Mouse (Mus musculus): ENCODE measurements around the gene Klrb1f. TPM values are rescaled to one million over a fixed set of nuclear protein-coding genes. Genes with fewer than 3 reads are reported as not detected.
"Not testable (repeated sequence)": the region's sequence is repeated elsewhere in the genome, so short reads cannot be mapped to it uniquely, and the experiment has no call there.

The Klrb1f gene
- polyA plus RNA-seq, 1 experiment: 0.54 TPM

- peak; percentile 28 for DNase-seq (ENCODE audit: low spot score)
These were observed 3.3 kb downstream of the Klrb1f start for GRCm38 (mm10) chr6:129048857-129049473.

- DNase-seq (ENCODE audit: low spot score): no peak
These were observed 4.0 kb downstream of the Klrb1f start for GRCm38 (mm10) chr6:129049596-129050251.

- no peak for DNase-seq (ENCODE audit: low spot score)
These were observed 5.4 kb downstream of the Klrb1f start for GRCm38 (mm10) chr6:129051086-129051485.

GRCm38 (mm10) chr6:129051731-129052130 is 6.0 kb downstream of the Klrb1f start:
- no peak for DNase-seq (ENCODE audit: low spot score)

- no peak for DNase-seq (ENCODE audit: low spot score)
These were observed 10.5 kb downstream of the Klrb1f start for GRCm38 (mm10) chr6:129056237-129056636.

- no peak for DNase-seq (ENCODE audit: low spot score)
These were observed 12.3 kb downstream of the Klrb1f start for GRCm38 (mm10) chr6:129058013-129058412.

GRCm38 (mm10) chr6:129065407-129065806 is 19.7 kb downstream of the Klrb1f start:
- DNase-seq (ENCODE audit: low spot score): no peak

- DNase-seq (ENCODE audit: low spot score): no peak
These were observed 20.2 kb downstream of the Klrb1f start for GRCm38 (mm10) chr6:129065857-129066256.

- DNase-seq (ENCODE audit: low spot score): no peak
These were observed 20.8 kb downstream of the Klrb1f start for GRCm38 (mm10) chr6:129066530-129066929.

- no peak for DNase-seq (ENCODE audit: low spot score)
These were observed 21.3 kb downstream of the Klrb1f start for GRCm38 (mm10) chr6:129066986-129067385.

- DNase-seq (ENCODE audit: low spot score): no peak
These were observed 39.4 kb downstream of the Klrb1f start for GRCm38 (mm10) chr6:129085098-129085497.

- not testable (repeated sequence) for DNase-seq (ENCODE audit: low spot score)
These were observed 40.3 kb downstream of the Klrb1f start for GRCm38 (mm10) chr6:129086031-129086430.

GRCm38 (mm10) chr6:129088161-129088560 is 42.5 kb downstream of the Klrb1f start:
- DNase-seq (ENCODE audit: low spot score): no peak

GRCm38 (mm10) chr6:129088596-129088995 is 42.9 kb downstream of the Klrb1f start:
- not testable (repeated sequence) for DNase-seq (ENCODE audit: low spot score)

- DNase-seq (ENCODE audit: low spot score): no peak
These were observed 49.5 kb downstream of the Klrb1f start for GRCm38 (mm10) chr6:129095166-129095565.

- no peak for DNase-seq (ENCODE audit: low spot score)
These were observed 52.2 kb downstream of the Klrb1f start for GRCm38 (mm10) chr6:129097929-129098328.

- DNase-seq (ENCODE audit: low spot score): not testable (repeated sequence)
These were observed 55.1 kb downstream of the Klrb1f start, which contains the start of gene Clec2e for GRCm38 (mm10) chr6:129100794-129101193. Clec2e (minus strand) TSS chr6:129100913.

GRCm38 (mm10) chr6:129101604-129102003 is 55.9 kb downstream of the Klrb1f start:
- DNase-seq (ENCODE audit: low spot score): no peak

GRCm38 (mm10) chr6:129102858-129103555 is 57.3 kb downstream of the Klrb1f start:
- DNase-seq (ENCODE audit: low spot score): no peak
